Mouse (Mus musculus): Measurements from ENCODE around the gene Chrm4.

Chrm4 gene

GRCm38 (mm10) chr2:91922586-91923414, 4.2 kb upstream of the Chrm4 start:
- no peak for DNase-seq

DNA sequence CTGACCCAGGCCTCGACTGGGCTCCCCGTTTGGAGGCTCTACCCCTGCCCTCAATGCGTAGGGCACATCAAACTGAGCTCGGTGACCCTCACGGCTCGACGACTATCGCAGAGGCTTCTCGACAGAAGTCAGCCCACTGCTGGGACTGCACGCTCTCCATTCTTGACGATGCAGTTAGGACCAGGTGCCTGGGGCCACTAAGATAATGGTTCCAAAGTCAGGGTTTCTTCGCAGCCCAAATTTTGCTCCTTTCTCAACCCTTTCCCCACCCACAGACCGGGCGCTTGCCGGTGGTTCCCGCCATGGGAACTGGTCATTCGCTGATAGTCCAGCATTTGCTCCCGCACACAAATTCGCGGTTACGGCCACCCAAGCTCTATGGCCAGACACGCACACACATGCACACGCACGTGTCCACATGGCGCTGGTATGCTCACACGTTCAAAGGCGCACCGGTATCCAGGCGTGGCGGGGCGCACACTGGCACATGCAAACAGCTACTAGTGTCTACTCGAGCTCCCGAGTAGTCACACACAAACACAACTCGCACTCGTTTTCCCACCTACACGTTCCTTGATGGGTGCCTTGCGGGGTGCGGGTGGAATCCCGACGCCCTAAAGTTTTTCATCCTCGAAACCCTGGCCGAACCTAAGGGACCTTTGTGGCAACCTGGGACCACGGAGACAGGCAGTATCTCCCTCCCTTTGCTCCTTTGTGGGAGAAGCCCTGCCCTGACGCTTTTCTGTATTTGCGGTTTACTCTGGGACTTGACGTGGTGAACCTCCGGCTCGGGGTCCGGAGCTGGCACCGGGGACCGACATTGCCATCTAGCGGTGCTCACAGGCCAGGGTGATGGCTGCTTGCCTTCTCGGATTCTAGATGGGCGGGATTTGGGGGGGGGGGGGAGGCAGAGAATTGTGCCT, 3.4 kb upstream of the Chrm4 start:
- DNase-seq = peak; percentile 73

DNA sequence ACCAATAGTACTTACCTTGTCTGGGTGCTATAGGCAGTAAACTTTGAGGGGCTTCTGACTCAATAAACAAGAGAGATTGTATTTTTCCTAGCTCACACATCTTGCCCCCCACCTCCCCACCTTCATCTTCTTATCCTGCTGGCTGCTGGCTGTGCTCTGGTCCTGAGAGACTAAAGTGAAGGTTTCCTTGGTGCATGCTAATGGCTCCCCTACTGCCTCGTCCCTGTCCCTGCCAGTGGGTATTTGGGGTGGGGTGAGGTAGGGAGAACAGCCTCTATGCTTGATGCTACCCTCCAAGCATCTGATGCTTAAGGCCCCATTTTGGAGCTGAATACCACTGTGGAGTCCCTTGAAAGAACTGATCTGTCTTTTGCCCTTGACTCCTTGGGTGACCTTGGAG, 2.3 kb upstream of the Chrm4 start:
- DNase-seq = no peak

- DNase-seq = no peak
Measured at GRCm38 (mm10) chr2:91925442-91925841, 1.6 kb upstream of the Chrm4 start.

DNA sequence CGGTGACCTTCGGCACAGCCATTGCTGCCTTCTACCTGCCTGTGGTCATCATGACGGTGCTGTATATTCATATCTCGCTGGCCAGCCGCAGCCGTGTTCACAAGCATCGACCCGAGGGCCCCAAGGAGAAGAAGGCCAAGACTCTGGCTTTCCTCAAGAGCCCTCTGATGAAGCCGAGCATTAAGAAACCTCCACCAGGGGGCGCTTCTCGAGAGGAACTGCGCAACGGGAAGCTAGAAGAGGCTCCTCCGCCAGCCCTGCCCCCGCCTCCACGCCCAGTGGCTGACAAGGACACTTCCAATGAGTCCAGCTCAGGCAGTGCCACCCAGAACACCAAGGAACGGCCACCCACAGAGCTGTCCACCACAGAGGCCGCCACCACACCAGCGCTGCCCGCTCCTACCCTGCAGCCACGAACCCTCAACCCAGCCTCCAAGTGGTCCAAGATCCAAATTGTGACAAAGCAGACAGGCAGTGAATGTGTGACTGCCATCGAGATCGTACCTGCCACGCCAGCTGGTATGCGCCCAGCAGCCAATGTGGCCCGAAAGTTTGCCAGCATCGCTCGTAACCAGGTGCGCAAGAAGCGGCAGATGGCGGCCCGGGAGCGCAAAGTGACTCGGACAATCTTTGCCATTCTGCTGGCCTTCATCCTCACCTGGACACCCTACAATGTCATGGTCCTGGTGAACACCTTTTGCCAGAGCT, 931 bp downstream of the Chrm4 start:
- peak; percentile 78 for DNase-seq

- no peak for DNase-seq
Measured at GRCm38 (mm10) chr2:91928534-91929350, 1.7 kb downstream of the Chrm4 start.

DNA sequence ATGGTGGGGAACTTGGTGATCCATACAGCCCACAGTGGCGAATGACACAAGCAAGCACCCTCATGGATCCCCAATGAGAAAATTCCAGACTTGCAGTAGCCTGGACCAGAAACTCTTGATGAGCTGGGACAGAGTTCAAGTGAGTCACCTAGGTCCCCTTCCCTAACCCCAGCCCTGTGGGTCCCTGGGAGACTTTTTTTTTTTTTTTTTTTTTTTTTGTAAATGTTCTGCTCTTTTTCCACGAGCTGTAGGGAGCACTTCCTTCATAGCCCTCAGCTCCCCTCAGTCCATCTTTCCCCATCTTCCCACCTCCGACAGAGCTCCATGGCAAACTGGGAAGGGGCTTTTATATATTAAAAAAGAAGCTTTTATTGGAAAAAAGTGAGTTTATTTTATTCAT, 2.4 kb downstream of the Chrm4 start:
- DNase-seq = no peak

GRCm38 (mm10) chr2:91929936-91930335, 2.9 kb downstream of the Chrm4 start:
- DNase-seq = no peak

DNA sequence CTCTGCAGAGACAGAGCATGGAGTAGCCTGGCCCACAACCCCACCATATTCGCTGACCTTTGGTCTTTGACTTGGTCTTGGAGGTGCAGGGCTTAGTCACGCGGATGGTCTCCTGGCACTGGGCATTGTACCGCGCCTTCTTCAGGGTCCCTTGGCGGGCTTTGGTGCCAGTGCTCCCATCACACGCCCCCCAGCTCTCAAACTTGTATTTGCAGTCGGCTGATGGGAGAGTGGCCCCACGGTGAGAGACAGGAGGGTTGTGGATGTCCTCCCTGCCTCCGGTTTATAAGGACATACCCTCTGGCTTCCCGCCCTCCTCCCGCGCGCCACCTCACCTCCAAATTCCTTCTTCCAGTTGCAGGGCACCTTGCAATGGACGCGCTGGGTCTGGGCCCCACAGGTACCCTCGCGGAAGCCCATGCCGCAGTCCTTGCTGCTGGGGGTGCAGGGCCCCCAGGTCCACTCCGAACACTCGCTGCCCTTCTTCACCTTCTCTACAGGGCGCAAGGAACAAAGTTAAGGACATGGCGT, 3.8 kb downstream of the Chrm4 start:
- no peak for DNase-seq

DNA sequence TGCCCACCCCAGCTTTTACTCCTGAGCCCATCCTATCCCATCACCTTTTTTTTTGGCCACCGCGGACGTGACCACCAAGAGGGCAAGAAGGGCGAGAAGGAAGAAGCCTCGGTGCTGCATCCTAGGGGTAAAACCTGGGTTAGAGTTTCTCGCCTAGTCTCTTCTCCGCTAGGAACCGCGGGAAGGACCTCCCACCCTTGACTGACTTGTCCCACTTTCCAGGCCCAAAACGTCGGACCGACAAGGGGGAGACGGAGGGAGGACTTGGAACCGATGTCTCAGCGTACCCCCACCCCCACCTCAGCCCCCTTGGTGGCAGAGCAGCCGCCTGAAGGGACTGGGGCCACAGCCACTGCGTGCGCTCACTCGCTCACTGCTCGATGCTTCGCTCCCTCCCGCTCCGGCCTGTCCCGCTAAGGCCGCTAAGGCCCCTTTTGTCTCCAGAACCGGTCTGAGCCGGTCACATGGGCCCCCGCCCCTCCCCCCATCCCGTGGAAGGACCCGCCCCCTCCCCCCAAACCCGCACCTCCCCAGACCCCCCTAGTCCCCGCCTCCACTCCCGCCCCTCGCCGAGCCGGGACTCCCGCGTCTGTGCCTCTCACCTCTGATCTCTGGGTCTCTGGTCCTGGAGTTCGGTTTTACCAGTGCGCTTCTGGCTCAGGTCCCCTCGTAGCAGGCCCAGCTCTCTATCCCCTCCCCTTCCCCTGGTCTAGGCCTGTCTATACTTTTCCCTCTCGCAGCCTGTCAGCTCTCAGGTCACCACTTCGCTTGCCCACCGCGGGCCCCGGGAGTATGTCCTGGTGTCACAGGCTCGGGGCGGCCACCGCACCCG, 4.5 kb downstream of the Chrm4 start:
- DNase-seq = no peak

- no peak for DNase-seq
Measured at GRCm38 (mm10) chr2:91932160-91932711, 5.2 kb downstream of the Chrm4 start, which contains the start of gene Mdk. Mdk (minus strand) TSS chr2:91932297.

- no peak for DNase-seq
Measured at GRCm38 (mm10) chr2:91932737-91933350, 5.8 kb downstream of the Chrm4 start.

DNA sequence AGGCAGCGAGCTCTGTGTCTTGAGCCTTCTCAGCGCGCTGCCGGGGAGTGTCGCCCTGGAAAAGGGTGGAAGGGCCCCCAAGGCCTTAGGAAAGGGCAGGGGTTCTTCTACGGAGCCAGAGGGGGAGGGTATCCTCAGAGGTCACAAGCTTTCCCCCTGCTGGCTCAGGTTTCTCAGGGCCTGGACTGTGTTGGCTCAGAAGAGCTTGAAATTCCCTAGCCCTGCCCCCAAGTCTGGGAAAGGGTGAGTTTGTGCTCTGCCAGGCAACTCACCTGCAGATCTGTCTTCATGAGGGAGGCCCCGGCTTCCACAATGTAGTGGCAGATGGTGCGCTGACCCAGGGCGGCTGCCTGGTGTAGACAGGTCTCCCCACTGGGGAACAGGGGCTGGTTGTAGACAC, 6.4 kb downstream of the Chrm4 start:
- no peak for DNase-seq

DNA sequence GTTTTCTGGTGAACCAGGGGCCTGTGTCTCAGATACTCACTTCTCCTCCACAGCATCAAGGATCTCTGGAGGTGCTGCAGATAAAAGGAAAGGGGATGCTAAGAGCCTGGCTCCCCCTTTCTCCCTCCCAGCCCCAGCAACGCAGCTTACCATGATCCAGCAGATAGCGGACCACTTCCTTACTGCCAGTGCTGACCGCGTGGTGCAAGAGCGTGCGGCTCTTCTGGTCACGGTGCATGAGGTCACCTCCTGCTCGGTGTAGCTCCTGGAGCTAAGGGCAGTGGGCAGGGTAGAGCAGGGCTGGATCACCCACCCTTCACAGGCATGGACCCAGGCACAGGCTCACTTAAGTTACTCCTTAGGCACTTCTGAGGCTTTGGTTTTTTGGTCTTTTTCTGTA, 7.0 kb downstream of the Chrm4 start:
- no peak for DNase-seq

DNA sequence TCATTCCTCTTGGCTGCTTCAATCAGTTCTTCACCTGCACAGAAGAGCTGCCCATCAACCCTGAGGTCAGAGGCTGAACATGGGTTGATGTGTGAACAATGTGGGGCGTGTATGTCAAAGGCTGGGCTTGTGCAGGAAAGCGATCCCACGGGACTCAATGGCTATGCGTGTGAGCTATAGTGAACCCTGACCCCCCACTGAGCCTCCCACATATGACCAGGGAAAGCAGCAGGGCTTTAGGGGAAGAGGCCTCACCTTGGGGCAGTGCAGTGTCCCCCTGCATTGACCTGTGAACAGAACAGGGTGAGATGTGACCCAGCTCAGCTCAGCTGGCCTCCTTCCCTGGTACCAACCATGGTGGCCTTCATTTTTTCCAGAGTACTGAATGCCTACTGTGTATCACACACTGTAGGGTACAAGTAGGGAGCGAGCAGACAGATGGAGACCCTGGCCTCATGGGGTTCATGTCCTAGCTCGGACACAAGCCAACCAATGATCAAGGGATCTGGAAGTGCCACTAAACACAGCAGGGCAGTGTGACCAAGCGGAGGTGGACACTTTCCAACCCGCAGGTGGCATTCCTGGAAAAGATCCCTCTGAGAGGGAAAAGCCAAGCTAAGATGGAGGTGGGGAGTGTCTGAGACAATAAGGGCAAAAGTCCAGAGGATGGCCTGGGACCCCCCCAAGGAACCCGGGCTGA, 7.9 kb downstream of the Chrm4 start:
- DNase-seq = no peak

- DNase-seq = no peak
Measured at GRCm38 (mm10) chr2:91936154-91936553, 9.1 kb downstream of the Chrm4 start.

- no peak for DNase-seq
Measured at GRCm38 (mm10) chr2:91939303-91939935, 12.4 kb downstream of the Chrm4 start.

DNA sequence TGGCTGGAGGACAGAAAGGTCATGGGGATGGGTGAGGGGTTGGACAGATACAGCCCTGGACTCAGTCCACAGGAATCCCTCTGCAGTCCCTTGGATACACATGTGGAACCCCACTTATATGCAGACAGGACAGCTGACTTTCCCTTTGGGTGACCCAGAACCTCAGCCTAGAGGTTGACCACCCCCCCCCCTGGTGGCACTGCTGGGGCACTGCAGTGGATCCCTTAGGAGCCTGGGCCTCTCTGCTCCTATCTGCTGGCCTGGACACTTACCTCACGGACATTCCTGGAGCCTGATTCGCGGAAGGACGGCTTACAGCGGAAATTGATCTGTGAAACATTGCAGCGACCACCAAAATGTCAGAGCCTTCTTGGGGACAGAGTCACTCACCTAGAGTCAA, 15.3 kb downstream of the Chrm4 start:
- DNase-seq = no peak

Measured in thymus, postnatal 25 days (tissue).